Mouse (Mus musculus): ENCODE results near the gene Plpp2. TPM values are rescaled to one million over a fixed set of nuclear protein-coding genes. Genes with fewer than 3 reads are reported as not detected.

Gene Plpp2
- polyA plus RNA-seq, 1 experiment = 5.9 TPM

DNA sequence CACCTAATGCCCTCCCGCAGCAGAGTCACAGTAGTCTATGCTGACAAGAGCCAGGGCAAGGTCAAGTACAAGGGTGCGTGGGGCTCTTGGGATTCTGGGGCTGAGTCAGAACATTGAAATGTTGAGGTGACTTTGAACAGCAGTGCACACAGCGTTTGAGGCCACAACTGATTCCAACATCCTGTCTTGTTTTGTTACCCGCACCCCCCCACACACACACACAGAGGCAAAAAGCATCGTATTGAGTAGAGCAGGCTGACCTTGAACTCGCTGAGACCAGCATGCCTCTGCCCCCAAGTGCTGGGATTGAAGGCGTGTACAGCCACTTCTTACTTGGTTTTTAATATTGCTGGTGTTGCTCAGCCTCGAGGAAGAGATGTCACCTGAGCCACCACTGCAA lies 40.8 kb upstream of the Plpp2 start:
- TF ChIP-seq GATA1 (IDR thresholded peaks at IDR 0.05; ENCODE audit: borderline replicate concordance, low read length) (no peak), FLI1 (IDR thresholded peaks at IDR 0.05; ENCODE audit: low read length) (no peak)

DNA sequence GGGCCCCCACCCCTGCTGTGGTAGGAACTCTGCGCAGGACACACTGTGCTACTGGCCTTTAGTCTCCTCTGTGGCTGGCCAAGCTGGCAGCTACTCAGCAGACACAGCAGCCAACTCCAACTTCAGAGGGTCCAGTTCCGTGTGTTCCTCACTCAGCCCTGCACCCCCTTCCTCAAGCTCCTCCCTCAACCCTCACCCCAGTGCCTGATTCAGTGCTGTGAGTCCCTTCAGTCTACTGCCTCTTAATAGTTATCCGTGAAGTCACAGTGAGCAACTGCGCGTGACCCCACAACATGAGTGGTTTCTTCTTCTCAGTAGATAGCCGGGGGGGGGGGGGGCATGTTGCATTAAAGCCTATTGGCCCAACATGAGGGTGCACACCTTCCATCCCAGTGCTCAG lies 40.0 kb upstream of the Plpp2 start:
- Histone ChIP-seq H3K9me3 (peaks cover 4% of the 10 kb centered on the region), H3K27me3 (replicated peaks) (peaks cover 12% of the 10 kb centered on the region), H3K36me3 (replicated peaks; ENCODE audit: low read length) (no peaks in the 10 kb centered on the region), H3K4me1 (no peaks in the 10 kb centered on the region), H3K4me3 (replicated peaks) (no peak overlapping the region)
- TF ChIP-seq GATA1 (IDR thresholded peaks at IDR 0.05; ENCODE audit: borderline replicate concordance, low read length) = no peak
- TF ChIP-seq FLI1 (IDR thresholded peaks at IDR 0.05; ENCODE audit: low read length) = no peak

More for the DNA sequence above, 40.8 kb upstream of the Plpp2 start:
- no peaks in the 10 kb centered on the region for H3K4me1 ChIP-seq
- peaks cover 4% of the 10 kb centered on the region for H3K9me3 ChIP-seq
- no peaks in the 10 kb centered on the region for H3K36me3 ChIP-seq (replicated peaks; ENCODE audit: low read length)
- peaks cover 17% of the 10 kb centered on the region for H3K27me3 ChIP-seq (replicated peaks)
- no peak overlapping the region for H3K4me3 ChIP-seq (replicated peaks)

DNA sequence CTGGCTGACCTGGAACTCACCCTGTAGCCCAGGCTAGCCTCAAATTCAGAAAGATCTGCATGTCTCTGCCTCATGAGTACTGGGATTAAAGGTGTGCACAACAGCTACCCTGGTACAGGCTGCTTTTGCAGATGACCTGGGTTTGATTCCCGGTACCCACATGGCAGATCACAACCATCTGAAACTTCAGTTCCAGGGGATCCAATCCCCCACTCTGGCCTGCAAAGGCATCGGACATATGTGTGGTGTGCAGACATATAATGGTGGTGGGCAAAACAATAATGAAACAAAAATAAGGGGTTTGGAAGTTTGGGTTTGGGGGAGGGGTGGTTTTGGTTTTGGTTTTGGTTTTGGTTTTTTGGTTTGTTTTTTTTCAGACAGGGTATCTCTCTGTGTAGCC lies 37.7 kb upstream of the Plpp2 start:
- Histone ChIP-seq H3K36me3 (replicated peaks; ENCODE audit: low read length) (no peaks in the 10 kb centered on the region), H3K27me3 (replicated peaks) (peaks cover 10% of the 10 kb centered on the region), H3K4me3 (replicated peaks) (no peak overlapping the region), H3K9me3 (no peaks in the 10 kb centered on the region), H3K4me1 (no peaks in the 10 kb centered on the region)
- TF ChIP-seq GATA1 (IDR thresholded peaks at IDR 0.05; ENCODE audit: borderline replicate concordance, low read length) (no peak), FLI1 (IDR thresholded peaks at IDR 0.05; ENCODE audit: low read length) (no peak)

DNA sequence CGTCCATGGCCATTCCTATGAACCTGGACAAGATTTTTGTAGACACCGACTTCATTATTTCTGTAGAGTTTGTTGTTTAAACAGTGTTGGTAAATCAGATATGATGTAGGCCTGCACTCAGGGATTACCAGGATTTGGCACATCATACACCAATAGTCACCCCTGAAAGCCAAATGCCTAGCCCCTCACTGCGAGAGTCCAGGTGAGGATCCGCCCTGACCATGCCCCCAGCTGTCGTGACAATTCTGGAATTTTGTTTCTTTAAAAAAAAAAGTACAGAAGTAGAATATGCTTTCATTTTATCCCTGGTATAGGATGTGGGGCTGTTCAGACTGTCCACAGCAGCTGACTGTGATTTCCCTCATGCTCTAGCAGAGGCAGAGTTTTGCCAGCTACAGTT lies 36.3 kb upstream of the Plpp2 start:
- no peaks in the 10 kb centered on the region for H3K9me3 ChIP-seq
- H3K4me1 ChIP-seq = no peaks in the 10 kb centered on the region
- peaks cover 7% of the 10 kb centered on the region for H3K27me3 ChIP-seq (replicated peaks)
- no peak overlapping the region for H3K4me3 ChIP-seq (replicated peaks)
- no peak for TF ChIP-seq FLI1 (IDR thresholded peaks at IDR 0.05; ENCODE audit: low read length)
- no peak for TF ChIP-seq GATA1 (IDR thresholded peaks at IDR 0.05; ENCODE audit: borderline replicate concordance, low read length)
- H3K36me3 ChIP-seq (replicated peaks; ENCODE audit: low read length) = no peaks in the 10 kb centered on the region

DNA sequence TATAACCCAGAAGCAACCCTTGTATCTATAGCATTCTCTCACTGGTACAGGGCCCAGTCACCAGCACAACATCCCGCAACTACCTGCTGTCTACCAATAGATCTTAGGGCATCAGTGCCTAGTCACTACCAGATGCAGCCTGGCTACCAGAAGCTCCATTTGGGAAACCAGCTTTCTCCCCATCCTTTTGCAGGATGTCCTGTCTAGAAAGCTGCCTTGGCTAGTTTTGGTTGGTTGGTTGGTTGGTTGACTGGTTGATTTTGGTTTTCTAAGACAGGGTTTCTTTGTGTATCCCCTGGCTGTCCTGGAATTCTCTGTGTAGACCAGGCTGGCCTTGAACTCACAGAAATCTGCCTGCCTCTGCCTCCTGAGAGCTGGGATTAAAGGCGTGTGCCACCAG lies 26.1 kb upstream of the Plpp2 start:
- Histone ChIP-seq H3K4me1 (peaks cover 9% of the 10 kb centered on the region), H3K9me3 (peaks cover 17% of the 10 kb centered on the region), H3K27me3 (replicated peaks) (peaks cover 23% of the 10 kb centered on the region), H3K4me3 (replicated peaks) (no peak overlapping the region), H3K36me3 (replicated peaks; ENCODE audit: low read length) (no peaks in the 10 kb centered on the region)
- TF ChIP-seq FLI1 (IDR thresholded peaks at IDR 0.05; ENCODE audit: low read length) (no peak), GATA1 (IDR thresholded peaks at IDR 0.05; ENCODE audit: borderline replicate concordance, low read length) (no peak)

DNA sequence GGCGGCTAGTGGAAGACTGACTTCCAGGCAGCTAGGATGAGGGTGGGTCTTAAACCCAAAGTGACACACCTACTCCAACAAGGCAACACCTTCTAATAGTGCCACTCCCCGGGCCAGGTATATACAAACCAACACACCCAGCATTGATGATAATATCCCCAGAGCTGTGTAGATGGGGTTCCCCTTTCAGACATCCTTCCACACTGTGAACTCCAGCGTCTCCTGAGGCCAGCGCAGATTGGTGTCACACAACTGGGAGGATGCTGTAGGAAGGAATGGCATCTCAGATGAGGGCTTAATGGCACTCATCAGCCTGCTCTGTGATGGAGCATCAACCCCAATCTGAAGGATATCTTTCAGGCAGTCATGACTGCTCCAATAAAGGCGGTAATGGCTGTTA lies 23.9 kb upstream of the Plpp2 start:
- TF ChIP-seq FLI1 (IDR thresholded peaks at IDR 0.05; ENCODE audit: low read length) (no peak), GATA1 (IDR thresholded peaks at IDR 0.05; ENCODE audit: borderline replicate concordance, low read length) (no peak)
- H3K4me1 ChIP-seq = peaks cover 29% of the 10 kb centered on the region
- H3K36me3 ChIP-seq (replicated peaks; ENCODE audit: low read length) = no peaks in the 10 kb centered on the region
- no peak overlapping the region for H3K4me3 ChIP-seq (replicated peaks)
- peaks cover 27% of the 10 kb centered on the region for H3K27me3 ChIP-seq (replicated peaks)
- peaks cover 11% of the 10 kb centered on the region for H3K9me3 ChIP-seq

DNA sequence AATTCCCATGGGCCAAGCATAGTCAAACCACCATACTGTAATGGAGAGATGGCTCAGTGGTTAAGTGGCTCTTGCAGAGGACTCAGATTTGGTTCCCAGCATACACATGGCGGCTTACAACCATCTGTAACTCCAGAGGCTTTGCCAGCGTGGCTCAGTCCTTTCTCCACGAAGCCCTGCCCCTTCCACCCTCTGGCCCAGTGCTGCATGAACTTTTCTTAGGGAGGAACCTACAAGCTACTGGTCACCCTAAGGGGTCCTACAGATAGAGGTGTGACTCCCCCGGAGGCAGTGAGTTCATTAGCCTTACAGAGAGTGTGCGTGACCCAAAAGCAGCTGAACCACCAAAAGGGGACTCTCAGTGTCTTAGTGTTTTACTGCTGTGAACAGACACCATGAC lies 23.4 kb upstream of the Plpp2 start:
- Histone ChIP-seq H3K4me3 (replicated peaks) (no peak overlapping the region), H3K9me3 (peaks cover 11% of the 10 kb centered on the region), H3K36me3 (replicated peaks; ENCODE audit: low read length) (no peaks in the 10 kb centered on the region), H3K4me1 (peaks cover 34% of the 10 kb centered on the region), H3K27me3 (replicated peaks) (peaks cover 27% of the 10 kb centered on the region)
- no peak for TF ChIP-seq FLI1 (IDR thresholded peaks at IDR 0.05; ENCODE audit: low read length)
- TF ChIP-seq GATA1 (IDR thresholded peaks at IDR 0.05; ENCODE audit: borderline replicate concordance, low read length) = no peak

DNA sequence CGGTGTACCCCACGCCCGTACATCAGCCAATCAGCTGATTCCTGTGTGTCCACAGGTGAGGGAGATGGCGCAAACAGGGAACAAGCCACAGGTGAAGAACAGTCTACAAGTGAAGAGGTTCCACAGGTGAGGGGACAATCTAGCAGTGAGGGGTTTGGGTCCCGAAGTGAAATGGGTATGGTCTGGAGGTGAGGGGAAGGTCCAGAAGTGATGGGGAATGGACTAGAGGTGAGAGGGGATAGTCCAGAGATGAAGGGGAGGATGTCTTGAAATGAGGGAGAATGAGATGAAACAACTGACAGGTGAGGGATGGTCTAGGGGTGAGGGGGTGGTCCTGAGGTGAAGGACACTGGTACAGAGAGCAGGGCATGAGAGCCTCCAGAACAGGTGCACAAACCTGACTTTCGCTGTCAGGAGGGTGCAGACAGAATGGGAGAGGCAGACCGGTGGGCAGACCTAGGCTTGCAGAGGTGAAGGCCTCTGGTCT lies 21.7 kb upstream of the Plpp2 start:
- Histone ChIP-seq H3K9me3 (peaks cover 11% of the 10 kb centered on the region), H3K27me3 (replicated peaks) (peaks cover 25% of the 10 kb centered on the region), H3K36me3 (replicated peaks; ENCODE audit: low read length) (peaks cover 12% of the 10 kb centered on the region), H3K4me3 (replicated peaks) (peak overlapping the region; percentile 95), H3K4me1 (peaks cover 35% of the 10 kb centered on the region)
- TF ChIP-seq FLI1 (IDR thresholded peaks at IDR 0.05; ENCODE audit: low read length) = no peak
- TF ChIP-seq GATA1 (IDR thresholded peaks at IDR 0.05; ENCODE audit: borderline replicate concordance, low read length) = no peak

DNA sequence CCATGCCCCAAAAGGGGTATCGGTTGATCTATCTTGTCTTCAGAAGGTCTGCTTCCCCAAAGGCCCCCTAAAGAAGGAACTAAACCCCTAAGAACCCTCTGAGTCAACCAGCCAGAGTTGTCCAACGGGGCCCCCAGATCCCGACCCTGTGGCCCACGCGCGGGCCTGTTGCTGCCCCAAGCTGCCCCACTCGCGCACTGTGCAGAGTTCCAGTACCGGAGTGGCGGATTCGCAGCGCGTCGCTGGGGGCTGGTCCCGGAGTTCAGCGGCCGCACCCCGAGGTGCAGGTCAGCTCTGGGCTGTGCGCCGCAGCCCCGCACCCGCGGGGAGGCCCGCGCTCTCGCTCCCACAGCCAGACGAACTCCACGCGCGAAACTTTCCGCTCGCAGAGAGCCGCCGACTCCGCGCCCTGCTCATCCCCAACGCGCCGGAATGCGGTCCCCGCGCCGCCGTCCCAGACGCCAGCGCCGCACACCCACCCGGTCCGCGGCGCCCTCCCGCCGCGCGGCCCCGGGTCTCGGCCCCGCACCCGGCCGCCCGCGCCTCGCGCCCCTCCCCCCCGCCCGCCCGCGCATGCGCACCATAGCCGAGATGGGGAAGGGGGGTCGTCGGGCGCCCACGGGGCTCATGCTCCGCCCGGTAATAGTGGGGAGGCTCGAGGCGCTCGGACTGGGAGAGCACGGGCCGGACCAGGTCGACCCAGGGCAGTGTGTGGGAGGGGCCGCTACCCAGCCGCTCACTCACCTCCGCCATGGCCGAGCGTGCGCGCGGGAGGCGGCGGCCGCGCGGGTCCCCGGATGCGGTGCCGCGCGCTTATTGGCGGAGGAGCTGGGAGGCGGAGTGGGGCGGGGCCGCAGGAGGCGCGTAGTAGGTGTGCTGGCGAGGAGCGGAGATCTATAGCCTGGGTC lies 21.0 kb upstream of the Plpp2 start, which contains the start of gene Mier2:
Gene Mier2, minus strand, starts transcription at position 870 of the 908 bp plus-strand sequence.
- Histone ChIP-seq H3K4me3 (replicated peaks) (peak within 1 kb of the TSS; percentile 95), H3K4me1 (peaks cover 35% of the 10 kb centered on the region), H3K27me3 (replicated peaks) (peaks cover 23% of the 10 kb centered on the region), H3K36me3 (replicated peaks; ENCODE audit: low read length) (peaks cover 19% of the 10 kb centered on the region), H3K9me3 (peaks cover 9% of the 10 kb centered on the region)
- TF ChIP-seq FLI1 (IDR thresholded peaks at IDR 0.05; ENCODE audit: low read length) = no peak
- TF ChIP-seq GATA1 (IDR thresholded peaks at IDR 0.05; ENCODE audit: borderline replicate concordance, low read length) = no peak

DNA sequence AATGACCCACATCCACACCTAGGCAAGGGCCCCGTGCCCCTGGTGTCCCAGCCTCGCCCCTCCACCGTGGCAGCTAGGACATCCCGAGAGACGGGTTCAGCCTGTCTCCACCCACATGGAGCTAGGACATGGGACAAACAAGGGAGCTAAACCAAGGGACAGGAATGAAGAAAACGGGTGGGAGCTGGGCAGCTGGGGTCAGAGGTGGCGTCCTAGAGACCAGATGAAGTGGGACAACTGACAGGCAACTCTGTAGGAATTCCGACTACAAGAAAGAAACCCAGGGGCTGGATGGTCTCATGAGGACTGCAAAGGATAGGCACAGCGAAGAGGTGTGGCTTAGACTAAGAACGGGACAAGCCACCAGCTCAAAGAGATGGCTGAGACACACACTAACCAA lies 20.1 kb upstream of the Plpp2 start:
- Histone ChIP-seq H3K27me3 (replicated peaks) (peaks cover 19% of the 10 kb centered on the region), H3K36me3 (replicated peaks; ENCODE audit: low read length) (peaks cover 28% of the 10 kb centered on the region), H3K9me3 (peaks cover 5% of the 10 kb centered on the region), H3K4me1 (peaks cover 35% of the 10 kb centered on the region), H3K4me3 (replicated peaks) (peak overlapping the region; percentile 95)
- no peak for TF ChIP-seq GATA1 (IDR thresholded peaks at IDR 0.05; ENCODE audit: borderline replicate concordance, low read length)
- TF ChIP-seq FLI1 (IDR thresholded peaks at IDR 0.05; ENCODE audit: low read length) = no peak
